Mouse (Mus musculus): ENCODE results near the gene Mfap3. TPM values are rescaled to one million over a fixed set of nuclear protein-coding genes. Genes with fewer than 3 reads are reported as not detected.

The Mfap3 gene
- polyA plus RNA-seq, 1 experiment from 2014 or later, result 56.4 TPM

Other genes starting within 250 kb of the Mfap3 start
- 67.3 and 75.6 TPM in 2 replicates for gene Fam114a2, start within 50 bp of the Mfap3 start, polyA plus RNA-seq (2016; fragmentation: Nextera tagmentation; extraction: Ambion mirVana)
- gene Galnt10, start 126.8 kb downstream of the Mfap3 start, polyA plus RNA-seq (2016; fragmentation: Nextera tagmentation; extraction: Ambion mirVana), result 31.4 and 35.0 TPM in 2 replicates

Data from limb, embryonic 12.5 days (tissue).